Mouse (Mus musculus) ES-Bruce4 (cell line): ENCODE measurements around the gene Cc2d2b.

Source experiments
- CTCF ChIP-seq: IDR thresholded peaks from one replicate; pipeline ENCODE4 v1.8.1; 2011; ENCODE audit warnings: low read depth, low read length
- EP300 ChIP-seq: IDR thresholded peaks from 2 replicates; pipeline ENCODE4 v1.6.1; 2011; ENCODE audit warnings: low read depth, low read length; ENCODE audit not compliant: insufficient read depth

GRCm38 (mm10) chr19:40830198-40830597, 81.6 kb downstream of the Cc2d2b start:
- TF ChIP-seq EP300 = no peak
- TF ChIP-seq CTCF = no peak
